Mouse (Mus musculus) forebrain, embryonic 11.5 days (tissue): Measurements from ENCODE around the gene Olfr573-ps1. TPM values are rescaled to one million over a fixed set of nuclear protein-coding genes. Genes with fewer than 3 reads are reported as not detected.

Experiments used
- ATAC-seq: fragments of 200-750 bp; cut with Nextera tagmentation; replicated peaks from 2 replicates; pipeline ENCODE4 v1.8.0; 2017; ENCODE audit warnings: moderate TSS enrichment; ENCODE audit not compliant: low FRiP score
- DNase-seq: peaks from one replicate; pipeline ENCODE4 v3.0.0-alpha.2; 2017; ENCODE audit warnings: low spot score
- H3K27ac ChIP-seq: fragments of 300-500 bp; sonication (generic); 2 replicates; pipeline ENCODE4 v1.5.1; 2014; ENCODE audit warnings: low read depth, low read length
- H3K27me3 ChIP-seq: fragments of 300-500 bp; sonication (generic); 2 replicates; pipeline ENCODE4 v1.6.1; 2014; ENCODE audit warnings: mild to moderate bottlenecking, low read length, mixed read lengths; ENCODE audit not compliant: control insufficient read depth, insufficient read depth
- H3K36me3 ChIP-seq: fragments of 300-500 bp; sonication (generic); 2 replicates; pipeline ENCODE4 v1.6.1; 2014; ENCODE audit warnings: mild to moderate bottlenecking, low read length, moderate library complexity, mixed read lengths; ENCODE audit not compliant: control insufficient read depth, insufficient read depth
- H3K4me1 ChIP-seq: fragments of 300-500 bp; sonication (generic); replicated peaks from 2 replicates; pipeline ENCODE4 v1.6.1; 2014; ENCODE audit warnings: low read length, mixed read lengths; ENCODE audit not compliant: control insufficient read depth, insufficient read depth
- H3K4me2 ChIP-seq: fragments of 300-500 bp; sonication (generic); 2 replicates; pipeline ENCODE4 v1.6.1; 2014; ENCODE audit warnings: low read depth, mild to moderate bottlenecking, low read length, moderate library complexity, mixed read lengths; ENCODE audit not compliant: severe bottlenecking
- H3K4me3 ChIP-seq: fragments of 300-500 bp; sonication (generic); 2 replicates; pipeline ENCODE4 v1.5.1; 2014; ENCODE audit warnings: low read depth, low read length
- H3K9ac ChIP-seq: fragments of 300-500 bp; sonication (generic); 2 replicates; pipeline ENCODE4 v1.6.1; 2014; ENCODE audit warnings: low read length
- H3K9me3 ChIP-seq: fragments of 300-500 bp; sonication (generic); 2 replicates; pipeline ENCODE4 v1.6.1; 2016; ENCODE audit warnings: low read length, mixed read lengths; ENCODE audit not compliant: control insufficient read depth
- WGBS: fragments of 180-500 bp; shearing (Covaris S2); extraction: QIAGEN DNeasy Blood & Tissue Kit; methylation state at CpG from one replicate; pipeline ENCODE4 v1.1.7; 2014; 5-methylcytosine and 5-hydroxymethylcytosine counted together
- polyA plus RNA-seq: library from polyadenylated mRNA; unstranded; fragments of >200 nt; fragmentation: Nextera tagmentation; extraction: Ambion mirVana; gene quantifications from 2 replicates; pipeline ENCODE4 v1.2.1, GENCODE M21; 2014

Olfr573-ps1 gene
- not detected in 2 replicates for polyA plus RNA-seq

DNA sequence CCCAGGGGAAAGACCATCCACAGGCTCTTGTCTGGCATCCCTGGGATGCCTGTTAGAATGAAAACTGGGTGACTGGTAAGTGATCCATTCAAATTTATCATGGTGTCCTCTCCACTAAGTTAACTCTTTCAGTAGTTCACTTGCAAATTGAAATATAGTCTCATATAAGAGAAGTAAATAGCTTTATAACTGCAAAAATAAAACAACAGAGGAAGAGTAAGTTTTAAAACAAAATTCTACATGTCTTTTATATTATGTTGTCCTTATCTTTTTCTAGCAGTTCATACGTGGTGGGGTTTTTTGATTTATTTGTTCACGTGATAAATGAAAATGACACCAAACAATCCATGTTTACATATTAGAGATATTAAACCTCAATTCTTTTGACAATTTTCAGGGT is at the start of gene Olfr573-ps1:
Gene Olfr573-ps1, minus strand, starts transcription at position 101 of the 400 bp plus-strand sequence.
- 91% methylated on average over 2 of the region's 2 CpGs for whole genome bisulfite sequencing
- no peak within 1 kb of the TSS for H3K27ac ChIP-seq
- ATAC-seq: no peak

DNA sequence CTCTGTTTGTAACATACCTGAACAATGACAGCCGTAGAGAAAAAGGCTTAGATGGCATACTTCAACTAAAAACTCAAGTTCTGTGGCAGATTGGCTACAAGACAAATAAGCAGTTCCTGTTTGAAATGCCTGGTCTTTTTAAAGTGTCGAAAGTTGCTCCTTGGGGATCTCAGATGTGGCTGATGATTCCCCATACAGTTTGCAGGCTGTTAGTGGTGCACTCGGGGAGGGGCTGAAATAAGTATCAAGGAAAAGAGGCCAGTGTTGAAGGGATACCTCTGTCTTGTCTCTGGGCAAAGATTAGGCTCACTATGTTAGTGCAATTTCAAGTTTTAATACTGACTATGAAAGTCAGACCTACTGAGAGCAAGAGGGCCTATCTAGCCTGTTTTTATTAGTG is 46.8 kb upstream of the Olfr573-ps1 start, which contains the start of gene Olfr578:
Gene Olfr578, minus strand, starts transcription at position 101 of the 400 bp plus-strand sequence.
- no peaks in the 10 kb centered on the region for H3K36me3 ChIP-seq
- H3K4me1 ChIP-seq: no peaks in the 10 kb centered on the region
- DNase-seq (no peak), ATAC-seq (no peak)
- no peak within 1 kb of the TSS for H3K4me2 ChIP-seq
- no peak within 1 kb of the TSS for H3K9ac ChIP-seq
- no peaks in the 10 kb centered on the region for H3K27me3 ChIP-seq
- no peak within 1 kb of the TSS for H3K27ac ChIP-seq
- no peaks in the 10 kb centered on the region for H3K9me3 ChIP-seq
- no peak within 1 kb of the TSS for H3K4me3 ChIP-seq
- 81% methylated on average over 3 of the region's 3 CpGs for WGBS

More for the DNA sequence above, at the start of gene Olfr573-ps1:
- H3K9me3 ChIP-seq: no peaks in the 10 kb centered on the region
- H3K4me3 ChIP-seq: no peak within 1 kb of the TSS
- no peaks in the 10 kb centered on the region for H3K36me3 ChIP-seq
- H3K4me2 ChIP-seq: no peak within 1 kb of the TSS
- no peak for DNase-seq
- H3K4me1 ChIP-seq: no peaks in the 10 kb centered on the region
- H3K27me3 ChIP-seq: no peaks in the 10 kb centered on the region
- no peak within 1 kb of the TSS for H3K9ac ChIP-seq

DNA sequence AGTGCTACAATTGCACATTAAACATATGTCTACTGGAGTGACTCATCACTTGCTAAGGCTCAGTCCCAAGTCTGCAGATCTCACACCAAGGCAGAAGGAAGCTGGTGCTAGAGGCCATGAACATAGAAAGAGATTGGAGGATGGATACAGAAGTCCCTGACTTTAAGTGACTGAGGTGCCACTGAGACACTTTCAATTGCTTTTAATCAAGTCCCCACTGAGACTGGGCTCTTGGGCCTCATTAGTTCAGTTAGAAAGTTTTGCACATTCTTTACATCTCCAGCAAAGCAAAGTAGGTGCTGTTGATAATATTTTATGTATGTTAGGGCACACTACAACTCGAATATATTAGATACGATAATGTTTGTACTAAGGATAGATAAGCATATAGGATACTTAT is 33.5 kb upstream of the Olfr573-ps1 start, which contains the start of gene Olfr577:
Gene Olfr577, minus strand, starts transcription at position 101 of the 400 bp plus-strand sequence.
- Histone ChIP-seq H3K27me3 (no peaks in the 10 kb centered on the region), H3K36me3 (no peaks in the 10 kb centered on the region), H3K27ac (no peak within 1 kb of the TSS), H3K4me2 (no peak within 1 kb of the TSS), H3K9me3 (no peaks in the 10 kb centered on the region), H3K4me1 (no peaks in the 10 kb centered on the region), H3K4me3 (no peak within 1 kb of the TSS), H3K9ac (no peak within 1 kb of the TSS)
- DNase-seq (no peak), ATAC-seq (no peak)
- 83% methylated on average over 2 of the region's 2 CpGs for WGBS

DNA sequence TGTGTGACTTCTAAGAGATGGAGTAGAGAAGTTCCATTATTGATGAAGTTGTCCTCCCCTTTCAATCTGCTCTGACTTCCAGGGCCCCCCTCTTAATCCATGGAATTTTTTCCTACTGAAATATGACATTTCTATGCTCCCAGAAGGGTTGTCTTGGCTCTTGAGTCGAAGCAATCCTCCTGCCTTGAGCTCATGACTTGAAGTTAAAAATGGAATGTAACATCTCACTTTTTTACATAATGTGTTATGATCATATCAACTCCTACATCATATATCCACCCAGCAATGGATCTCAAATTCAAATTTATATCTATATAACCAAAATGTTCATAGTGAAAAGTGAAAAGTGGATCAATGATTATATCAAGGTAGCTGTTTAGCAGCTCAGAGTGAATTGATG is 32.0 kb upstream of the Olfr573-ps1 start:
- H3K27ac ChIP-seq: no peak overlapping the region
- H3K36me3 ChIP-seq: no peaks in the 10 kb centered on the region
- no peak overlapping the region for H3K9ac ChIP-seq
- no peaks in the 10 kb centered on the region for H3K4me1 ChIP-seq
- H3K27me3 ChIP-seq: no peaks in the 10 kb centered on the region
- H3K4me3 ChIP-seq: no peak overlapping the region
- no peak overlapping the region for H3K4me2 ChIP-seq
- WGBS: 52% methylated on average over 1 of the region's 1 CpGs
- no peak for DNase-seq
- H3K9me3 ChIP-seq: no peaks in the 10 kb centered on the region
- no peak for ATAC-seq

DNA sequence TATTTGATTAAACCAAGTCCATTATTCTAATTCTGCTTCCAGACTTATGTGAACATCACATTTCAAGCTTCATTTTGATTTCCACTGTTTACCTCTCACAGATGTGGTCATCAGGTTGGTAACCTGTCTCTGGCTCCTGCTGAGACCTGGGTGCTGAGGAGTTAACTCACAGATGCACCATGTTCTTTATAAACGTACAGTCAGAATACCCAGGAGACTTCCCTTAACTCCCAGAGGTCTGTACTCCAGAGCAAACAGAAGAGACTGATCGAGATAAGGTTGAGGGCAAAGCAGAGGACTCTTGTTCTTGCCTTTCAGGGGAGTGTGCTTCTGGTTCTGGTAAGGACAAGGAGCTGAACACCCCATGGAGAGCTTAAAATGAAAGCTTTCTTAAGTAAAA is 20.0 kb upstream of the Olfr573-ps1 start, which contains the start of gene Olfr576:
Gene Olfr576, plus strand, starts transcription at position 301 of the 400 bp plus-strand sequence.
- Histone ChIP-seq H3K27ac (no peak within 1 kb of the TSS), H3K27me3 (no peaks in the 10 kb centered on the region), H3K4me3 (no peak within 1 kb of the TSS), H3K4me2 (no peak within 1 kb of the TSS), H3K36me3 (no peaks in the 10 kb centered on the region), H3K9ac (no peak within 1 kb of the TSS), H3K9me3 (no peaks in the 10 kb centered on the region), H3K4me1 (no peaks in the 10 kb centered on the region)
- DNase-seq: no peak
- no peak for ATAC-seq
- 73% methylated on average over 2 of the region's 2 CpGs for WGBS

DNA sequence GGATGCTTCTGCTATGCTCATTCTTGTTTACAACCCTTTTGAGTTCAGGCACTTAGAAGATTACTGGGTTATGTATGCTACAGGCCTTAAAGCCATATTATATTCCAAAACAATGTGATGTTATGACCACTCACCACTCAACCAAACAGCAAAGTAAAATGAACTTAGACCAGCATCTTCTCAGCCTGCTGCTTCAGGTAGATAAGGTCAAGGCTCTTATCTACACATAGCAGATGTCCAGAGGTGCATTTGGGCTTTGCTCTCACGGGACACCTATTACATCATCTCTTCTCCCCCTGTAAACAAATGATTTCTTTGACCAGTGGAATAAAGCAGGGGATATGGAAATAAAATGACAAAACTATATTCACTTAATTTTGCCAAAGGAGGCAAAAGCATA is 16.2 kb upstream of the Olfr573-ps1 start, which contains the start of gene Olfr575:
Gene Olfr575, minus strand, starts transcription at position 183 of the 400 bp plus-strand sequence.
- no peak within 1 kb of the TSS for H3K9ac ChIP-seq
- no peak within 1 kb of the TSS for H3K27ac ChIP-seq
- H3K36me3 ChIP-seq: no peaks in the 10 kb centered on the region
- no peak within 1 kb of the TSS for H3K4me2 ChIP-seq
- 78% methylated on average over 1 of the region's 1 CpGs for WGBS
- H3K4me1 ChIP-seq: no peaks in the 10 kb centered on the region
- no peak for DNase-seq
- H3K27me3 ChIP-seq: no peaks in the 10 kb centered on the region
- H3K9me3 ChIP-seq: no peaks in the 10 kb centered on the region
- ATAC-seq: no peak
- no peak within 1 kb of the TSS for H3K4me3 ChIP-seq

DNA sequence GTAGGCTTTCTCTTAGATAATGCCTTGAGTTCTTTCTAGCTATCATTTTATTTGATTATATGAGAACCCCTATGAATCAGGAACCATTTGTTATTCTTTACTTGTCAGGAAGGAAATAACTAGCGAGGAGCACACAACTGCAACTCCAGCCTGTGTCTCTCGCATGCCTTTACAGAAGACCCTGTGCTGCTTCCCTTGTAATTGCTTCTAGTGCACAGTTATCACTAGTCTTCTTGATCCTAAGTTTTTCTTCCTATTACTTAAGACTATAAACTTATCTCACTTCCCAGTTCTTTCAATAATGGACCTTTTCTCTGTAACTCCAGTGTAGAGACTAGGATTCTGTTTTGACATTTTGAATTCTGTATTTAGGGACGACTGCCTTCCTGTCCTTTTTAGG is 15.8 kb upstream of the Olfr573-ps1 start:
- H3K4me3 ChIP-seq: no peak overlapping the region
- no peak overlapping the region for H3K27ac ChIP-seq
- WGBS: 81% methylated on average over 3 of the region's 3 CpGs
- no peaks in the 10 kb centered on the region for H3K9me3 ChIP-seq
- H3K27me3 ChIP-seq: no peaks in the 10 kb centered on the region
- no peak for ATAC-seq
- DNase-seq: no peak
- H3K36me3 ChIP-seq: no peaks in the 10 kb centered on the region
- no peaks in the 10 kb centered on the region for H3K4me1 ChIP-seq
- H3K4me2 ChIP-seq: no peak overlapping the region
- H3K9ac ChIP-seq: no peak overlapping the region

DNA sequence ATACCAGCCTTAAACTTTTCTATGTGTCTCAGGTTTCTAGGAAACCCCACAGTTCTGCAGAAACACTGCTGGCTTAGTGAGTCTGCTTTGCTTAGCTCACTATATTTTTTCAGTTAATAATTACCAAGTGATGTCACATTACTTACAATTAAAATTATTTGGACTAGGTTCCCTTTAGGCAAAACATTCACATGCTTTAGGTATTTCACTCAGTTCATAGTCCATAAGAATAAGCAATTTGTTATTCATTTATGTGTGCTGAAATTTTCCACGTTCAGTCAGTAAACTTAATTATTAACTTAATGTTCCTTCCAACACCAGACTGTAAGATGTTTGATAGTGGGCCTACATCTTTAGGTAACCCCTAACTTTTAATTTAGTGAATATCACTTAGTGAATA is 8.4 kb upstream of the Olfr573-ps1 start:
- 71% methylated on average over 1 of the region's 1 CpGs for WGBS

DNA sequence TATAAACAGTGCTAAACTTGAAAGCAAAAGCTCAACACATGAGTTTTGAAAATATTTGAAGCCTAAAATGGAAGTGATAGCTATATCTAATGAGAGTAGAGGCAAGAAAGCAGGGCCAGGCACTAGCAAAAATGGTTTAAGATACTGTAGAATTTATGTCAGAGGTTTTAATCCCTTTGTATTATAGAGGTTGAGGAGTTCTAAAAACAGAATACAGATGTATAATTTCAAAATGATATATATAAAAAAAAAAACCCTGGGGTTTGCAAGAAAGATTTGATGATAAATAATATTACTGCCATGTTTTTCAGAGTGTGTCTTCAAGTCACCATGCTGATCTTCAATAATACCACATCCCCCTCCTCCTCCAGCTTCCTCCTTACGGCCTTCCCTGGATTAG is 5.8 kb upstream of the Olfr573-ps1 start, which contains the start of gene Olfr574:
Gene Olfr574, plus strand, starts transcription at position 301 of the 400 bp plus-strand sequence.
- no peak for ATAC-seq
- 96% methylated on average over 1 of the region's 1 CpGs for WGBS
- H3K4me3 ChIP-seq: no peak within 1 kb of the TSS

More for the DNA sequence above, 8.4 kb upstream of the Olfr573-ps1 start:
- H3K9ac ChIP-seq: no peak overlapping the region
- no peak overlapping the region for H3K4me3 ChIP-seq
- H3K9me3 ChIP-seq: no peaks in the 10 kb centered on the region
- no peaks in the 10 kb centered on the region for H3K27me3 ChIP-seq
- H3K4me2 ChIP-seq: no peak overlapping the region
- no peak for ATAC-seq
- no peaks in the 10 kb centered on the region for H3K36me3 ChIP-seq
- DNase-seq: no peak
- H3K27ac ChIP-seq: no peak overlapping the region
- H3K4me1 ChIP-seq: no peaks in the 10 kb centered on the region

More for the DNA sequence above, 5.8 kb upstream of the Olfr573-ps1 start, which contains the start of gene Olfr574:
- H3K4me2 ChIP-seq: no peak within 1 kb of the TSS
- no peaks in the 10 kb centered on the region for H3K36me3 ChIP-seq
- no peaks in the 10 kb centered on the region for H3K27me3 ChIP-seq
- no peak for DNase-seq
- H3K27ac ChIP-seq: no peak within 1 kb of the TSS
- no peak within 1 kb of the TSS for H3K9ac ChIP-seq
- H3K9me3 ChIP-seq: no peaks in the 10 kb centered on the region
- no peaks in the 10 kb centered on the region for H3K4me1 ChIP-seq
